Mouse (Mus musculus): ENCODE measurements around the gene Nmnat3. TPM values are rescaled to one million over a fixed set of nuclear protein-coding genes. Genes with fewer than 3 reads are reported as not detected.

Nmnat3 gene
- total RNA-seq, 2 experiments from 2014 or later = 77.1 to 81.5 TPM

DNA sequence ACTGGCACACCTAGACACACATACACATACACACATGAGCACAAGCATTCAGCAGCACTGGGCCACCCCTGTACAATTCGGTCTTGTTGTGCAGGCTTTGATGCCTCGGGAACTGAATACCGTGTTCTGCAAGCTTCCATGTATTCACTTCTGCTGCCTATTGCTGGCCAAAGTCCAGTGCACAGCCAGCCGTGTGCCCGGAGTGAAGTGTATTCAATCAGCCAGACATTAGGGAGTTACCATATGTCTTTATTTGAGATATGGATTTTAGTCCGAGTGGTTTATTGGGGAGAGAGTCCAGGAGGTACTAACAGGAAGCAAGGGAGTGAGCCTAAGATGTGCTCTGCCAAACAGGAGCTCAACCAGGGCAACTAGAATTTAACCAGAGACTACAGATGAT lies 19.8 kb downstream of the Nmnat3 start:
- ATAC-seq (replicated peaks; ENCODE audit: low FRiP score, poor library complexity, severe bottlenecking) = no peak

DNA sequence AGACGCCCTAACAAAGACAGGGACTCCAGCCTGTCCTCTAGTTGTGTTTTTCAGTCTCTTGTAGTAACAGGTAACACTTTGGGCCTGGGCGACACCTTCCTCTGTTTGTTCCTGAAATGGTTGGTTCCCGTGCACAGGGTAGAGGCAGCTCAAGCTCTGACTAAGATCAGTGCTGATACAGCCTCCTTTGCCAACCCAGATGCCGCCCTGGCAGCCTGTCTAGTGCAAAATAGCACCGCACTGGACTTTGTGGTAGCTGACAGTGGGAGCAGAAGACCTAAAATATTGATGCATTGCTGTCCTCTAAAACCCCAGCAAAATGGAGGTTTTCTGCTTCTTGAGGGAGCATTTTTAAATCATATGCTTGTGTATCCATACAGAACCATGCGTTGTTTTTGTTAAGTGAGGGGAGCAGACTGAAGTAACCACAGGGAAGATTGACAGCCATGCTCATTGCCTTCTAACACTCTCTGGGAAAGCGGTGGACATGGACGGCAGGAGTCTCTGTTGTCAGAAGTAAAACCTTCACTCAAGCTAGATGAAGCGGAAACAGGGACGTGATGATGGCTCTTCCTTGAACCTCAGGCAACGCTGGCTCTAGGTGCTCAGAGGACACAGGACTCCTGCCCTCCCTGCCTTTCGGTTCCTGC lies 24.2 kb downstream of the Nmnat3 start:
- no peak for ATAC-seq (replicated peaks; ENCODE audit: low FRiP score, poor library complexity, severe bottlenecking)

DNA sequence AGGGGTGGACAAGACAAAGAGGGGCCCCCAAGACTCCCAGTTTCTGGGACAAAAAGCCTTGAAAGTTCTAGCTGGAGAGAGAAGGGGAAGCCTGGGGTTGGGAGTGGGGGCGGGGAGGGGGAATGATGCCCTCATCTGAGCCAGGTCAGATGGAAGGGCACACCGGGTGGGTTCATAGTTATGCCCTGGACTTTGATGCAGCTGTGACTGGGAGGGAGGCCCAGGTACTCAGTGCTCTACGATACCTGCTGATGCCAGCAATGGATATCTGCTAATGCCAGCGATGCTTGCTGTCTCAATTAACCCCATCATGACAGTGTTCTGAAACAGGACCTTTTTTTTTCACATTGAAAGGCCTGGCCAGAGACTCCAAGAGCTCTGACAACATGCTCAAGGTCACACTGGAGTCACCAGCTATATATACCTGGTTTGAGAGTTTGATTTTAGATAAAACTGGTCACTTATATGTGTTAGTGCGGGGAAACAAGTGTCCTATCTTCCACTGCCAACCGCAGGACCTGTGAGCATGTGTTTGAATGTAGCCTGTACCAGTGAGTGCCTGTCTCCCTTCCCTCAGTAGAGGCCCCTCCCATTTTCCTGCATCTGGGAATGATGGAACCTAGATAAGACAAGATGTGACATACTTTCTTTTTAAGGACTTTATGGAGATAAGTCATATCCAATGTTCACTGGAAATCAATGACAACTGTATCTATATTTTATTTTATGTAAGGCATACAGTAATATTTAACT lies 25.6 kb downstream of the Nmnat3 start:
- peak; percentile 39 for ATAC-seq (replicated peaks; ENCODE audit: low FRiP score, poor library complexity, severe bottlenecking)

DNA sequence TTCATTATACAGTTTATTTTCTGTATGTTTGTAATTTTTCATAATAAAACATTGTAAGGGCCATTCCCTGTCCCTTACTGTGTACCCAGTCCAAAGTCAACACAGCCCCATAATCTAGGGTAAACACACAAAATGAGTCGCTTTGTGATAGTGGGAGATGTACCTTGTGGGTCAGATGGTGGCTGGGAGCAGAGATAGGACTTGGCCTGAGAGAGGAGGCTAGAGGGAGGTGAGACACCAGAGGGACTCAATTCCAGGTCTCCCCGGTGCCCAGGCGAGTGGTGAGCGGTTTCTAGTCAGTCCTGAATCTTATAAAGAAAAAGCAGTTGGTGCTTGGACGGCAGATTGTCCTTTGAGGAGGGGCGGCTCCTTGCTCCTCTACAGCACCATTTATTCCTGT lies 26.4 kb downstream of the Nmnat3 start:
- ATAC-seq (replicated peaks; ENCODE audit: low FRiP score, poor library complexity, severe bottlenecking) = peak; percentile 93

DNA sequence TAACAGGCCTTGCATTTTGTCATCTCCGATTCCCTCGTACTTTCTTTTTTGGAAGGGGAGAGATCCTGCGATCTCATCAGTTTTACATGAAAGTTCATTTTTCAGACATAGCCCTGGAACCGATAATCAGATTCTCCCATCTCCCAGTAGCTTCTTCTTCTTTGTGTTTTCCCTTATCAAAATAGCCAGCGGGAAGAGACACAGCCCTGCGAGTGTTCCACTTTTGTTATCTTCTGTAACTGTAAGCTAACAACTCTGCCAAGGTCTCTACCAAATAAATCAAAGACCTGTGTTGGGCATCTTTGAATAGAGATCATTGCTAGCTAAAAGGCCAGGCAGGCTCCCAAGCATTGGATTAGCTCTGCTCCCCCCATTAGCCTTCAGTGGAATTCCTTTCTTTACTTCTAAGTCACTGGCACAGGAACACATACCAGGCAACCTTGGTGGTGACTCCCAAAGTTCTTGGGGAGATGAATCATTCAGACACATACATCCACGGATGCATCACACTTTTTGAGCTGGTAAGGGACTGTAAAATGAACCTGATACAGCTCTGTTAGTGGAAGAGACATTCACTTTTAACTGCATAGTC lies 26.9 kb downstream of the Nmnat3 start:
- peak; percentile 51 for ATAC-seq (replicated peaks; ENCODE audit: low FRiP score, poor library complexity, severe bottlenecking)

DNA sequence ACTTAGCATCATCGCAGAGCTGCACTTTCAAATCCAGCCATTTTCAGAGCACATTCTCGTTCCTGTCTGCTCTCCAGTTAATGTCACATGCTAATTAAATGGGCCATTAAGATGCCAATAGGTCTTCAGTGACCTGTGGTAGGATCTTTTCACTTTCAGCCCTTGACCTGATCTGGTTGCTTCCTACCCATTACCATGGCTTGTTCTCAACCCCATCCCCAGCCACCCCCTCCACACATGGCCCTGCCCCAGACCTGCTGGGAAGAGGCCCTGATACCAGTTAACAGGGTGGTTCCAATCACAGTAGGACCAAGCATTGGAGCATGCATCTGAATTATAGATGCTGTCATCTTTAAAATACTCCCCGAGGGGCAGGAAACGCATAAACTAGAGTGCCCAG lies 30.7 kb downstream of the Nmnat3 start:
- no peak for ATAC-seq (replicated peaks; ENCODE audit: low FRiP score, poor library complexity, severe bottlenecking)

DNA sequence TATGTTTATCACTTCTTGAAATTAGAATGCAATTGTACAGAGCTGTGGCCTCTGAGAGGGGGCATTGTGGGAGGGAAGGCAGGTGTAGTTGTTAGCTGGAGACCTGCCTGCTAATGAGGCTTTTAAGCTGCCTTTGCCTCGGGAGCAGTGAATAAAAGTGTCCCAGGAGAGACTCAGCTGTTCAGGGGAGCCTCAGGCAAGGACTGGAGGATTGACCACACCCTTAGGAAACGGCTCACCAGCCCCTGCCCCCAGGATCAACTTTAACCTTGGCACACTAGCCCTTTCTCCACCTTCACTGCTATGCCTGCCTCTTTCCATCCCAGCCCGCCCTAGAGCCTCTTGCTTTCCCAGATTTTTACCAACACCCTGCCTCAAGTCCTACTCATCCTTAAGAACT lies 31.6 kb downstream of the Nmnat3 start:
- no peak for ATAC-seq (replicated peaks; ENCODE audit: low FRiP score, poor library complexity, severe bottlenecking)

DNA sequence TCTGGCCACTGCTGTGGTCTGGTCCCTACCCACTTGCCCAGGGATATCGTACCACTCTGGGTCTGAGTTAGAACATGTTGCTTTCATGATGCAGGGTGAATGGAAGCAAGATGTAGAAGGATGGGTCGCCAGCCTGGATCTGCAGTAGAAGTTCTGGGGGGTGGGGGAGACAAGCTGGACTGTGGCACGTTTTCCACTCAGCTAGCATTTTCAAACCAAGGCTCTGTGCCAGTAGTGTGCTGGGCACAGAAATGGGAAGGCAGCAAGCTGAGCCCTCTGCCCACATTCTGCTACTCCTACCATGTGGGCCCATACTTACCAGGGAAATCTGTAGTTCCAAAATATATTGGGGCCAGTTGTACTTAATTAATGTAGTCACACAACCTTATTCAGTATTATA lies 33.5 kb downstream of the Nmnat3 start:
- no peak for ATAC-seq (replicated peaks; ENCODE audit: low FRiP score, poor library complexity, severe bottlenecking)

DNA sequence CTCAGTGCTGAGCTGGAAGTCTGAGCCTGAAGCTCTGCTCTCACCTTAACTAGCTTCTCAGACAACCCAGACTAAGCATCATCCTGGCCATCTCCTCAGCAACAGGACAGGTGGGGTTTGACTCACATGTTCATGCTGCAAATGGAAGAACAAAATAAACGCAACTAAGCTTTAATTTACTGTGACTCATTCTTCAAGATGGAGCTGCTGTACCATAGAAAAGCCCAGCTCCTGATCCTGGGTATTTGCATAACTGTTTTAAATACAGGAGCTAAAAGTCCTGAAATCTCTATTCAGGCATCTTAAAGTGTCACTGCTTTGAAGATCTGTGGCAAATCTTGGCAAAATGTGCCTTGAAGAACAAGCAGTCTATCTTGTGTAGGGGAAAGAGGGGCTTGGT lies 38.9 kb downstream of the Nmnat3 start:
- no peak for ATAC-seq (replicated peaks; ENCODE audit: low FRiP score, poor library complexity, severe bottlenecking)

DNA sequence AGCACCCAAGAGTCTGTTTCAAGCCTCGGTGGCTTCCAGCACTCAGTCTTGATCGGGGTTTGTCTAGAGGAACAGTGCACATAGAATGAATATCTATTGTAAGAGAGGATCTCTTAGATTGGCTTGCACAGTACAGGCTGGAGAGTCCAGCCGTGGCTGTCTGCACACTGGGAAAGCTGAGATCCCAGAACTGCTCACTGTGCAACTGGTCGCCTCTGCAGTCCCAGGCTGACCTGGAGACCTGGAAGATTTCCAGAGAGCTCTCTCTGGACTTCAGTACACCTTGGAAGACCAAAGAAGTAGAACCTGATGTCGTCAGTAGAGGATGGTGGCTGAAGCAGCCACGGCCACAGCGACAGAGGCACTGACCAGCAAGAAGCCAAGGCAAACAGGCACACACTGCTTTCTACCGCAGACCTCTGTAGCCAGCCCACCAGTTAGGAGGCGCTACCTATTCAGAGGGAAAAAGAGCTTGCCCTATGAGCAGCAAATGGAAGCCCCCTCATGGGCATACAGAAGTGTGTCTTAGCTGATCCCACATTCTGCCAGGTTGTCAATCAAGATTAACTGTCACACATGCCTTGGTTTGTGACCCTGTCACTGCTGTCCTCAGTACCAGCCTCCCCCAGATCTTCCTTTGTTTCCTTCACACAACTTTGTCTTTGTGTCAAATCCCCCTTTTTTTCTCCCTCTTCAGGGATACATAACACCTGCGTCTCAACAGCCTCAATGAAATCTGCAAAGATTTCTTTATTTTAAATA lies 41.4 kb downstream of the Nmnat3 start:
- ATAC-seq (replicated peaks; ENCODE audit: low FRiP score, poor library complexity, severe bottlenecking) = no peak

DNA sequence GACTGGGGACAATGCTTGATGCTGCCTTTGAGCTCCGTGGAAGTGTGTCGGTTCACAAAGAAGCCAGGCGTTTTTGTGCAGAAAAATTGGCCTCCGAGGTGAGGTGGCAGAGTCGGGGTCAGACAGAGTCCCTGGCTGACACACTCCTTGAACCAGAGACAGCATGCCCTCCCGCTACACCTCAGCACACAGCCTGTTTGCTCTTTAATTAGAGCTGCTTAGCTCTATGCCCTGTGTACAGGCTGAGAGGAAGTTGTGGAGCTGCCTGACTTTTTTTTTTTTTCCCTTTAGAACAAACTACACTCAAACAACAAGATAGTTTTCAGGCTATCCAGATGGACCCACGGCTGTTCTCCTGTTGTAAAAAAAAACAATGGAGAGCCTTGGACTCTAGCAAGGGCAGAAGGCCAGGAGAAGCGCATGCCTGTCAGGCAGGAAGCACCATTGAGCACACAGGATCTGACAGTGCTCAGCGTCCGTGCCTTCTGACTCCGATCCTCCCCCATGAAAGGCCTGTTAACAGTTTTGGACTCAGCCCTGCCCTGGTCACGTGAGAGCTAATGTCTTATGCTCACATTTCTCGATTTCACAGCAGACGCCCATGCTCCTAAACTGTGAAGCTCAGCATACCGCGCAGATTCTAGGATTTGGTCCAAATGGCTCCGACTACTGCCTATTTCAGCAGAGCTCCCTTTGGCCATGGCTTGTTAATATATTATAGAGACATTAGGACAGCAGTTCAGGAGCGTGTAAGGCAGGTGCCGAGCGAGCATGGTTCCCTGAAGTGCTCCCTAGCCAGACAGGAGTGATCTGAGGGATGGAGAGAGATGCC lies 42.3 kb downstream of the Nmnat3 start:
- ATAC-seq (replicated peaks; ENCODE audit: low FRiP score, poor library complexity, severe bottlenecking) = no peak

DNA sequence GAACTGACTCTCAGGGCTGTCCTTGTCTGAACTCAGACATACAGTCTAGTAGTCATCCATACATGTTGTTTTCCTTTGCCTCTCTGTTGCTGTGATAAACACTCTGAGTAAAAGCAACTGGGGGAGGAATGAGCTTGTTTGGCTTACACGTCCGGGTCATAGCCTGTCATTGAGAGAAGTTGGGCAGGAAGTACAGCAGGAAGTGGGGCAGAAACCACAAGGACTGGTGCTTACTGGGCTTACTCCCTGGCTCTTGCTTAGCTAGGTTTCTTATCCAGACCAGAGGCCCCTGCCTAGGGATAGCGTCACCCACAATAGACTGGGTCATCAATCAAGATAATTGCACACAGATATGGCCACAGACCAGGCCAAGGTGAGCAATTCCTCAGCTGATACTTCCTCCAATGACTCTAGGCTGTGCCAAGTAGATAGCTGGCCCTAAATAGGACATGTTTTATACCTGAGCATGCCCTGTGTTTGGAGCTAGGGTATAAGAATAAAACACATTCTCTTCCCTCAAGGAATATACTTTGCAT lies 46.1 kb downstream of the Nmnat3 start:
- ATAC-seq (replicated peaks; ENCODE audit: low FRiP score, poor library complexity, severe bottlenecking) = no peak

DNA sequence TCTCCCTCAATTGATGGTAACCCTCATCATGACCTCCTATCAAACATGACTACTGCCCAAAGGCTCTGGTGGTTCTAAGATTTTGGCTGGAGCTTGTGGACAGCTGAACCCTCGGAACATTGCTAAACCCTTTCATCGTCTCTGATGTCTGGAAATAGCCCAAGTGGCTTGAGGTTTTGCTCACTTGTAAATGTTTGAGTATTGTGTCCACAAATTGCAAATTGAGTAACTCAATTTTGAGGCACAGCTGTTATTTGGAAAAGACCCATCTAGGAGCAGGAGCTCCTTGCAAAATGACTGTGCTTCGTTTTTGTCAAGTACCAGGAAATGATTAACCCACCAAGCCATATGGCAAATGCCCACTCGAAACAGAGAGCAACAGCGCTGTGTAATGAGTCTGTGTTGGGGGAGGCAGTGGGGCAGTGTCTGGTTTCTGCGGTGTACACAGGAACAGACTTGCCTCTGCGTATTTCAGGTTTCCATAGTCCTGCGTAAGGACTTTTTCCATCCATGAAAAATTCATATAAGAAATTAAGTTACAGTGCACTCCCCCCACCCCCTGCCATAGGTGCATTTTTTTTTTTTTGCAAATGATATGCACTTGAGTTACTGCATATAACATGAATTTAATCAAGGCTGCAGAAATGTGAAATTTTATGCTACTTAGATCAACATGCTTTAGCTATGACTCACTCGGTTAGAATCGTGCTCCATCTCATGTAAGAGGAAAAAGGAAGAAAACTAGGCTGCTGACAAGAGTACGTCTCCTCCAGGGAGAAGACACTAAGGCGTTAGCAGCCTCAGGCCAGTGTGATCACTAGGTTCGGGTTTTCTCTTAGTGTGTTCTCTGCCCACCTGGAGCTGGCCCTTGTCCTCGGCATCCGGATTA lies 50.9 kb downstream of the Nmnat3 start:
- no peak for ATAC-seq (replicated peaks; ENCODE audit: low FRiP score, poor library complexity, severe bottlenecking)

DNA sequence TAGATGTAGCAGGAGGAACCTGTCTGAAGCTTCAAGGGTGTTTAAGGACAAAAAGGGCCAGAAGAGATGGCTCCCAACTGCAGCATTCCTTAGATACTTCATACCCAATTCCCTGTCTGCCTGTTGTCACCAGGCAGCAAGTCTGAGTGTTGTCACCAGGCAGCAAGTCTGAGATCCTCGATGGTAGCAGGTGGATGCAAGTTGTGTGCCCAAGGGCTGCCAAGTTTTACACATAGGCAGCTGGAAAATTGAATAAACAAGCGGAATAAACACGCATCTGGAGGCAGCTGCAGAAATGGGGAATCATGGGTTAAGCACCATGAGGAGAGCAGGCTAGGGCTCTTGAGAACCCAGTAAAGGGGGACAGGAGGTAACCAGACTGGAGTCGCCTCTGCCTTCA lies 52.7 kb downstream of the Nmnat3 start:
- no peak for ATAC-seq (replicated peaks; ENCODE audit: low FRiP score, poor library complexity, severe bottlenecking)

DNA sequence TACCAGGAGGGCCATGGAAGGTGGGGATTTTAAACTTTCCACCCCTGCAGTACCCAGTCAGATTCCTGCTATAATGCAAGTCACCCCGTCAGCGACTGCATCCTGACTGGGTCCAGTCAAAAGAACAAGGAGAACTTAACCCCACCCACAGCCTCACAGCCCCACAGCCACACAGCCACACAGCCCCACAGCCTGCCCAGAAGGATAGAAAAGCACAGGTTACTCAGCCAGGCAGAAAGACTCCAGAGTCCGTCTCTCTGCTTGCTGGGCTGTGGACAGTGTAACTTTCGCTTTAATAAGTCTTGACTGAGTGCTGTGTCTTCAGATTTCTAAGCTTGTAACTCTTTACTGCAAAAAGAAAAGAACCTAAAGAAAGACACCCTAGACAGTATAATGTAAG lies 53.2 kb downstream of the Nmnat3 start:
- ATAC-seq (replicated peaks; ENCODE audit: low FRiP score, poor library complexity, severe bottlenecking) = no peak

DNA sequence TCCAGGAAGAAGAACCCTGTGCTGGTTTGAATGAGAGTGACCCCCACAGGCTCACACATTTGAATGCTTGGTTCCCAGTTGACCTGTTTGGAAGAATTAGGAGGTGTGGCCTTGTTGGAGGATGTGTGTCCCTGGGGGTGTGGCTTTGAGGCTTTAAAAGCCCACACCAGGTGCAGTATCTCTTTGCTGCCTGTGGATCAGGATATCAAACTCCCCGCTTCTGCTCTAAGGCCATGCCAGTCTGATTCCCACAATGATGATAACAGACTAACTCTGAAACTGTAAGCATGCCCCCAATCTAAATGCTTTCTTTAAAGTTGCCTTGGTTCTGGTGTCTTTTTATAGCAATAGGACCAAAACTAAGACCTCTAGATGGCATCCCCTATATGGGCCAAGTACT lies 58.6 kb downstream of the Nmnat3 start:
- no peak for ATAC-seq (replicated peaks; ENCODE audit: low FRiP score, poor library complexity, severe bottlenecking)

DNA sequence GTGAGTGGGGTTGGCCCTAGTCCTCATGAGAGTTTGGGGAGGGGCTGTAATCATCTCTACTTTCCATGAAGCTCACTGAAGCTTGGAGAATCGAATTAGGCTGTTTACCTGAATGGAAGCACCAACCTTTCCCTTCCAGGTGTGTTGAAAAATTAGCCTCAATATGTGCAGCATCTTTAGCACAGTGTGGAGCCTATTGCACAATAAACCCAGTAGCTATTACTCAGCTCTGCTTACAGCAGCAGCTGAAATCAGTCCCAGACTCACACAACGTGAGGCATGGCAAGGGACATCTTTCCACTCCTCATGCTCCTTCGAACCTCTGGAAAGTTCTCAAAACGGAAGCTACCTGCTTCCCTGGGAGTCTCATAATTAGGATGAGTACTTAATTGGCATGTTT lies 59.0 kb downstream of the Nmnat3 start:
- no peak for ATAC-seq (replicated peaks; ENCODE audit: low FRiP score, poor library complexity, severe bottlenecking)

DNA sequence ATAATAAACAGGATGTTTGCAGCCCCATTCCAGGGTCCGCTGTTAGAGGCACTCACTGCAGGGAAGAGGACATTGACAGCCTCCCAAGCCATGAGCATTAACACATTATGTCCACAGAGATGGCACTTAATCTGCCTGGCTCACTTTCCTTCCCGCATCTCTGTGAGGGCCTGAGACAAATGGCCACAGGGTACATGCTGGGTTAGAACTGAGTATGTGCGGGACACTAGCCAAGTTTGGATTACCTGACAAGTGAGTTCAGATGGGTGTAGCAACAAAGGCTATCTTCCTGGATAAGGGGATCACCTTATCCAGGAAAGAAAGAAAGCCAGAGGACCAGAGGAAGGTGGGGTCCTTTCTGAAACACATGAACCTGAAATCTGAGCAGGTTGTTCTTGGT lies 59.8 kb downstream of the Nmnat3 start:
- no peak for ATAC-seq (replicated peaks; ENCODE audit: low FRiP score, poor library complexity, severe bottlenecking)

All from erythroid progenitor cell, adult 5-6 weeks (primary cell).